Mouse (Mus musculus): Measurements from ENCODE around the gene Ccdc175. TPM values are rescaled to one million over a fixed set of nuclear protein-coding genes. Genes with fewer than 3 reads are reported as not detected.
A peak's percentile ranks its signal among the peaks of the same experiment; 100 is the strongest.

Ccdc175 gene
- polyA plus RNA-seq, 1 experiment from 2014 or later, result not detected

DNA sequence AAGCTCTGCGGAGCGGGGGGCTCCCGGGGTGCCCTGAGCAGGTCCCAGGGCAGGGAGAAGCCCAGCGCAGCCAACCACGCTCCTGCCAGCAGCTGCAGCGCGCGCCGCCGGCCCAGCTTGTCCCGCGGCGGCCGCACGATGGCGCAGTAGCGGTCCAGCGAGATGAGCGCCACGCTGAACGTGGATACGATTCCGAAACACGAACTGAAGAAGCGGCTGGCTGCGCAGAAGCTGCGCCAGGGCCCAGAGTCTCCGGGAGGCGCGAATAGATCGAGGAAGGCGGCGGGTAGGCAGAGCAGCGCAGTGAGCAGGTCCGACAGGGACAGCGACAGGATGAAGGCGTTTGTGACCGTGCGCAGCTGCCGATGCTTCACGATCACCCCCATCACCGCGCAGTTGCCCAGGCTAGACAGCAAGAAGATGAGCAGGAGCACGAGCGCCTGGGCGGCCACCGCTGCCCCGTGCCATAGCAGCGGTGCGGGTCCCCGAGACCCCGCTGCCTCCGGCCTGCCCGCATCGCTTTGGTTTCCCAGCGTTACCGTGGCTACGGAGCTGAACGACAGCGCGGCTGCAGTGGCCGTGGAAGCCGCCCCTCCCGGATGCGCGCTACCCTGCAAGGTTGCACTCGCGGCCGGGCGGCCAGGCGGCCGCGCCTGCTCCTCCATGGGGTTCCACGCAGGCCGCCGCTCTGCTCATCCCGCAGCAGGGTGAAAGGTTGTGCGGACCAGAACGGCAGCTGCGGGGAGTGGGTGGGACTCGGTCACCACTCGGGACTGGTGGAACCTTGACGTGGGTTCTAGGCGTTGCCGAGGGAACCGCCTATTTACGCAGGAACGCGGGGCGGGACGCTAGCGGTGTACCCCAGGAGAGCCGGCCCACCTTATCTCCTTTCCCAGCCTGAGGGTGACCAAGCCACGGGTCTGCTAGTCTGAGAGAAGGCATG is 114.2 kb downstream of the Ccdc175 start, which contains the start of gene Gpr135:
Gene Gpr135, minus strand, starts transcription at position 799 of the 943 bp plus-strand sequence.
- under 1% methylated on average over 94 of the region's 94 CpGs for WGBS
- H3K9me3 ChIP-seq, result no peaks in the 10 kb centered on the region
- H3K4me3 ChIP-seq, result peak within 1 kb of the TSS; percentile 66
- H3K4me2 ChIP-seq, result peak within 1 kb of the TSS; percentile 99
- H3K36me3 ChIP-seq, result peaks cover 17% of the 10 kb centered on the region
- ATAC-seq (ENCODE audit: extremely low read depth, insufficient number of reproducible peaks, low FRiP score, low TSS enrichment), result 0 out of 2 replicates have a peak, but pooled peaks have one; percentile 37
- peak within 1 kb of the TSS; percentile 77 for H3K9ac ChIP-seq
- peaks cover 55% of the 10 kb centered on the region for H3K27me3 ChIP-seq (replicated peaks)
- H3K4me1 ChIP-seq, result peaks cover 12% of the 10 kb centered on the region
- no peak within 1 kb of the TSS for H3K27ac ChIP-seq (replicated peaks)

- H3K36me3 ChIP-seq, result peaks cover 11% of the 10 kb centered on the region
- H3K9me3 ChIP-seq, result no peaks in the 10 kb centered on the region
- peak overlapping the region; percentile 75 for H3K9ac ChIP-seq
- H3K4me3 ChIP-seq, result peak overlapping the region; percentile 66
- H3K27me3 ChIP-seq (replicated peaks), result peaks cover 55% of the 10 kb centered on the region
- peaks cover 12% of the 10 kb centered on the region for H3K4me1 ChIP-seq
- WGBS, result 5% methylated on average over 40 of the region's 40 CpGs
- H3K4me2 ChIP-seq, result peak overlapping the region; percentile 99
- no peak overlapping the region for H3K27ac ChIP-seq (replicated peaks)
- no peak for ATAC-seq (ENCODE audit: extremely low read depth, insufficient number of reproducible peaks, low FRiP score, low TSS enrichment)
Measured at GRCm38 (mm10) chr12:72069626-72070326, 115.1 kb downstream of the Ccdc175 start.

DNA sequence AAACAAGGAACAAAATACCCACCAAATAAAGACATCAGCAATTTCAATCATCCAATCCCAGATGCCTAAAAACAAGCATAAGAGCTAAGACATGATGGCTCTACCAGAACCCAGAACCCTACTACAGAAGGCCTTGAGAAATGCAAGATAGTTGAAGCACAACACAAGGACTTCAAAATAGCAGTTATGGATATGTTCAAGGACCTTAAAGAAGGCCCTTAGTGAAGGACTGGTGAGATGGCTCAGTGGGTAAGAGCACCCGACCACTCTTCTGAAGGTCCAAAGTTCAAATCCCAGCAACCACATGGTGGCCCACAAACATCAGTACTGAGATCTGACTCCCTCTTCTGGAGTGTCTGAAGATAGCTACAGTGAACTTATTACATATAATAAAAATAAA is 127.0 kb downstream of the Ccdc175 start:
- 77% methylated on average over 1 of the region's 1 CpGs for WGBS
- no peak overlapping the region for H3K27ac ChIP-seq (replicated peaks)
- H3K27me3 ChIP-seq (replicated peaks), result no peaks in the 10 kb centered on the region
- no peaks in the 10 kb centered on the region for H3K4me1 ChIP-seq
- H3K36me3 ChIP-seq, result no peaks in the 10 kb centered on the region
- H3K4me3 ChIP-seq, result no peak overlapping the region
- ATAC-seq (ENCODE audit: extremely low read depth, insufficient number of reproducible peaks, low FRiP score, low TSS enrichment), result no peak
- no peak overlapping the region for H3K9ac ChIP-seq
- no peak overlapping the region for H3K4me2 ChIP-seq
- H3K9me3 ChIP-seq, result no peaks in the 10 kb centered on the region

- no peak overlapping the region for H3K4me2 ChIP-seq
- H3K27me3 ChIP-seq (replicated peaks), result no peaks in the 10 kb centered on the region
- no peaks in the 10 kb centered on the region for H3K36me3 ChIP-seq
- no peak overlapping the region for H3K27ac ChIP-seq (replicated peaks)
- H3K4me3 ChIP-seq, result no peak overlapping the region
- no peaks in the 10 kb centered on the region for H3K4me1 ChIP-seq
- ATAC-seq (ENCODE audit: extremely low read depth, insufficient number of reproducible peaks, low FRiP score, low TSS enrichment), result no peak
- 48% methylated on average over 6 of the region's 6 CpGs for WGBS
- H3K9me3 ChIP-seq, result peaks cover 11% of the 10 kb centered on the region; the same call in 1 of the 2 replicates
- no peak overlapping the region for H3K9ac ChIP-seq
Measured at GRCm38 (mm10) chr12:72053851-72054250, 131.0 kb downstream of the Ccdc175 start.

DNA sequence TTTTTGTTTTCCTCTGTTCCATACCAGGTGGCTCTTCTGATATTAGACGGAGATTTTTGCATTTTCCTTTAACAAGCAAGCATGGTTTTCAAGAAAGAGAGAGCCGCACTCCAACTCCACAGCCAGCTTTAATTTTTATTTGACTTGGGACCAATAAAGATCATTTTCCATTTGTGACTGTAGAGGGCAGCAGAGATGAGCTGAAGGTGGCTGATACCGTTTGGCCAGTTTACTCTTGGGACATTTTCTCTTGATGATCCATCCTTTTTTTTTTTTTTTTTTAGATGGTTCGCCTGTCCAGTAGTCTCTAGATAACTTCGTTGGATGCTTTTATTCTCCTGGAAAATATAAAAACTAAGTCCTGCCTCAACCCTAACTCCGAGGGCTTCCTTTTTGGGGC is 131.5 kb downstream of the Ccdc175 start:
- no peak for ATAC-seq (ENCODE audit: extremely low read depth, insufficient number of reproducible peaks, low FRiP score, low TSS enrichment)
- Histone ChIP-seq H3K4me2 (no peak overlapping the region), H3K4me3 (no peak overlapping the region), H3K4me1 (no peaks in the 10 kb centered on the region), H3K36me3 (no peaks in the 10 kb centered on the region), H3K9me3 (peaks cover 11% of the 10 kb centered on the region; the same call in 1 of the 2 replicates), H3K9ac (no peak overlapping the region), H3K27ac (replicated peaks) (no peak overlapping the region), H3K27me3 (replicated peaks) (no peaks in the 10 kb centered on the region)
- WGBS, result 38% methylated on average over 6 of the region's 6 CpGs

DNA sequence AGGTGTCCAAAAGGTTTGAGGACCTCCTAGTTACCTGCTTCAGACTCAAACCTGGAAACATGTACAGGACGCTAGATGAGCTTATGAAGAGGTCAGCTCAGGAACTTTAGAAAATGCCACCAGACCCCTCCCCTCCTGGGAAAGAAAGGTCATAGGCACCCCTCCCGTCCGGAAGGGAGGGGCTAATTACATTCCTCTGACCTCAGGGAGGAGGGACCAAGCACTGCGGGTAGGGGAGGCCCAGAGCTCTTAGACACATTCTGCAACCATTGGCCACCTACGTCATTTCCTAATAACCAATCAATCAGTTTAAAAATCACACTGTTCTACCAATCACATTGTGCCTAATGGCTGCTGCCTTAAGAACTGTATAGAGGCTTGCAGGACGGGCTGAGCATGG is 132.3 kb downstream of the Ccdc175 start:
- Histone ChIP-seq H3K4me1 (no peaks in the 10 kb centered on the region), H3K36me3 (no peaks in the 10 kb centered on the region), H3K9me3 (peaks cover 11% of the 10 kb centered on the region; the same call in 1 of the 2 replicates), H3K9ac (no peak overlapping the region), H3K4me2 (no peak overlapping the region), H3K4me3 (no peak overlapping the region), H3K27ac (replicated peaks) (no peak overlapping the region), H3K27me3 (replicated peaks) (no peaks in the 10 kb centered on the region)
- 75% methylated on average over 6 of the region's 6 CpGs for WGBS
- ATAC-seq (ENCODE audit: extremely low read depth, insufficient number of reproducible peaks, low FRiP score, low TSS enrichment), result no peak

Small RNAs within 50 kb of the gene (microRNA-seq; reads per million reads assigned to microRNA genes)
- gene Gm24466, result not detected

Other genes starting within 250 kb of the Ccdc175 start
- gene Gpr135, start 113.9 kb downstream of the Ccdc175 start, polyA plus RNA-seq (2015; fragmentation: Nextera tagmentation; extraction: Ambion mirVana), result 0.43 and 0.60 TPM in 2 replicates
- 16.8 and 20.4 TPM in 2 replicates for gene L3hypdh, start 99.6 kb downstream of the Ccdc175 start, polyA plus RNA-seq (2015; fragmentation: Nextera tagmentation; extraction: Ambion mirVana)
- gene Jkamp, start 99.4 kb downstream of the Ccdc175 start, polyA plus RNA-seq (2015; fragmentation: Nextera tagmentation; extraction: Ambion mirVana), result 72.5 and 82.9 TPM in 2 replicates
- 15.8 and 16.0 TPM in 2 replicates for gene Rtn1, start 224.0 kb upstream of the Ccdc175 start, polyA plus RNA-seq (2015; fragmentation: Nextera tagmentation; extraction: Ambion mirVana)